Mouse (Mus musculus) hindbrain, embryonic 14.5 days (tissue): ENCODE measurements around the gene C1qtnf5. TPM values are rescaled to one million over a fixed set of nuclear protein-coding genes. Genes with fewer than 3 reads are reported as not detected.

Experiments
- ATAC-seq: fragments of 200-750 bp; cut with Nextera tagmentation; 2 replicates; pipeline ENCODE4 v1.8.0; 2017; ENCODE audit warnings: moderate number of reproducible peaks, mild to moderate bottlenecking, moderate TSS enrichment, moderate library complexity; ENCODE audit not compliant: low FRiP score
- DNase-seq: peaks from one replicate; pipeline ENCODE4 v3.0.0-alpha.2; 2015; ENCODE audit warnings: low spot score
- H3K27ac ChIP-seq: fragments of 300-500 bp; sonication (generic); 2 replicates; pipeline ENCODE4 v1.5.1; 2014; ENCODE audit warnings: mild to moderate bottlenecking, moderate library complexity
- H3K27me3 ChIP-seq: fragments of 300-500 bp; sonication (generic); 2 replicates; pipeline ENCODE4 v1.6.1; 2014; ENCODE audit warnings: mild to moderate bottlenecking, low read length, mixed read lengths; ENCODE audit not compliant: control insufficient read depth, insufficient read depth
- H3K36me3 ChIP-seq: fragments of 300-500 bp; sonication (generic); replicated peaks from 2 replicates; pipeline ENCODE4 v1.6.1; 2014; ENCODE audit not compliant: control insufficient read depth, insufficient read depth
- H3K4me1 ChIP-seq: fragments of 300-500 bp; sonication (generic); replicated peaks from 2 replicates; pipeline ENCODE4 v1.6.1; 2014; ENCODE audit warnings: antibody characterized with exemption, low read length, mixed read lengths; ENCODE audit not compliant: control insufficient read depth, insufficient read depth
- H3K4me2 ChIP-seq: fragments of 300-500 bp; sonication (generic); replicated peaks from 2 replicates; pipeline ENCODE4 v1.6.1; 2014; ENCODE audit warnings: mild to moderate bottlenecking, moderate library complexity
- H3K4me3 ChIP-seq: fragments of 300-500 bp; sonication (generic); replicated peaks from 2 replicates; pipeline ENCODE4 v1.5.1; 2014; ENCODE audit warnings: mild to moderate bottlenecking, low read length
- H3K9ac ChIP-seq: fragments of 300-500 bp; sonication (generic); 2 replicates; pipeline ENCODE4 v1.6.1; 2014
- H3K9me3 ChIP-seq: fragments of 300-500 bp; sonication (generic); 2 replicates; pipeline ENCODE4 v1.6.1; 2016; ENCODE audit warnings: low read length; ENCODE audit not compliant: control insufficient read depth
- WGBS: fragments of 180-500 bp; shearing (Covaris S2); extraction: QIAGEN DNeasy Blood & Tissue Kit; methylation state at CpG from one replicate; pipeline ENCODE4 v1.1.7; 2014; 5-methylcytosine and 5-hydroxymethylcytosine counted together
- polyA plus RNA-seq: library from polyadenylated mRNA; unstranded; fragments of >200 nt; fragmentation: Nextera tagmentation; extraction: Ambion mirVana; gene quantifications from 2 replicates; pipeline ENCODE4 v1.2.1, GENCODE M21; 2014

C1qtnf5 gene
- polyA plus RNA-seq, 1 experiment from 2014 or later, result 8.0 TPM

- WGBS, result 0% methylated on average over 56 of the region's 62 CpGs
- peak overlapping the region; percentile 42 for H3K4me3 ChIP-seq
These were observed 22.3 kb upstream of the C1qtnf5 start for GRCm38 (mm10) chr9:44084659-44085229.

GRCm38 (mm10) chr9:44085276-44085675 lies 21.8 kb upstream of the C1qtnf5 start:
- peaks cover 16% of the 10 kb centered on the region for H3K4me1 ChIP-seq
- peak overlapping the region; percentile 99 for H3K4me2 ChIP-seq
- DNase-seq (no peak), ATAC-seq (no peak)
- H3K9ac ChIP-seq, result peak overlapping the region; percentile 64
- H3K27ac ChIP-seq, result no peak overlapping the region
- H3K4me3 ChIP-seq, result peak overlapping the region; percentile 42
- peaks cover 40% of the 10 kb centered on the region for H3K27me3 ChIP-seq
- 4% methylated on average over 10 of the region's 10 CpGs for WGBS
- H3K9me3 ChIP-seq, result no peaks in the 10 kb centered on the region
- no peaks in the 10 kb centered on the region for H3K36me3 ChIP-seq

More at GRCm38 (mm10) chr9:44084659-44085229, 22.3 kb upstream of the C1qtnf5 start:
- H3K4me2 ChIP-seq, result peak overlapping the region; percentile 99
- ATAC-seq (peak; percentile 48), DNase-seq (peak; percentile 56)
- no peaks in the 10 kb centered on the region for H3K36me3 ChIP-seq
- H3K27ac ChIP-seq, result no peak overlapping the region
- no peaks in the 10 kb centered on the region for H3K9me3 ChIP-seq
- H3K9ac ChIP-seq, result peak overlapping the region; percentile 64
- H3K27me3 ChIP-seq, result peaks cover 40% of the 10 kb centered on the region
- H3K4me1 ChIP-seq, result peaks cover 16% of the 10 kb centered on the region

GRCm38 (mm10) chr9:44085741-44086665 lies 21.0 kb upstream of the C1qtnf5 start:
- Histone ChIP-seq H3K4me1 (peaks cover 16% of the 10 kb centered on the region), H3K27me3 (peaks cover 40% of the 10 kb centered on the region), H3K9me3 (no peaks in the 10 kb centered on the region), H3K27ac (no peak overlapping the region), H3K9ac (no peak overlapping the region), H3K4me3 (peak overlapping the region; percentile 42; the same call in 1 of the 2 replicates), H3K4me2 (peak overlapping the region; percentile 99; the same call in 1 of the 2 replicates), H3K36me3 (no peaks in the 10 kb centered on the region)
- ATAC-seq (no peak), DNase-seq (no peak)
- 70% methylated on average over 15 of the region's 15 CpGs for WGBS

- Histone ChIP-seq H3K27me3 (peaks cover 40% of the 10 kb centered on the region), H3K4me2 (no peak overlapping the region), H3K4me1 (peaks cover 16% of the 10 kb centered on the region), H3K9ac (no peak overlapping the region), H3K9me3 (no peaks in the 10 kb centered on the region), H3K4me3 (no peak overlapping the region), H3K27ac (no peak overlapping the region), H3K36me3 (peaks cover 8% of the 10 kb centered on the region; the same call in 1 of the 2 replicates)
- no peak for ATAC-seq
- 42% methylated on average over 10 of the region's 10 CpGs for WGBS
- no peak for DNase-seq
These were observed 20.1 kb upstream of the C1qtnf5 start for GRCm38 (mm10) chr9:44086960-44087359.

GRCm38 (mm10) chr9:44087761-44088455 lies 19.1 kb upstream of the C1qtnf5 start:
- ATAC-seq, result no peak

GRCm38 (mm10) chr9:44088877-44089608 lies 18.0 kb upstream of the C1qtnf5 start:
- Histone ChIP-seq H3K9ac (no peak overlapping the region), H3K36me3 (peaks cover 9% of the 10 kb centered on the region; the same call in 1 of the 2 replicates), H3K4me2 (no peak overlapping the region), H3K4me1 (peaks cover 14% of the 10 kb centered on the region), H3K9me3 (no peaks in the 10 kb centered on the region), H3K4me3 (no peak overlapping the region), H3K27me3 (peaks cover 31% of the 10 kb centered on the region), H3K27ac (no peak overlapping the region)
- ATAC-seq (no peak), DNase-seq (no peak)
- 70% methylated on average over 12 of the region's 12 CpGs for WGBS

More at GRCm38 (mm10) chr9:44087761-44088455, 19.1 kb upstream of the C1qtnf5 start:
- Histone ChIP-seq H3K9me3 (no peaks in the 10 kb centered on the region), H3K27ac (no peak overlapping the region), H3K27me3 (peaks cover 40% of the 10 kb centered on the region), H3K36me3 (peaks cover 9% of the 10 kb centered on the region; the same call in 1 of the 2 replicates), H3K9ac (no peak overlapping the region), H3K4me2 (no peak overlapping the region), H3K4me1 (peaks cover 16% of the 10 kb centered on the region), H3K4me3 (no peak overlapping the region)
- 20% methylated on average over 15 of the region's 15 CpGs for WGBS
- DNase-seq, result no peak

- 0 out of 2 replicates have a peak, but pooled peaks have one; percentile 47 for ATAC-seq
These were observed 13.2 kb upstream of the C1qtnf5 start for GRCm38 (mm10) chr9:44093612-44094503.

GRCm38 (mm10) chr9:44094737-44095136 lies 12.3 kb upstream of the C1qtnf5 start:
- 88% methylated on average over 3 of the region's 3 CpGs for WGBS
- Histone ChIP-seq H3K27ac (no peak overlapping the region), H3K4me3 (no peak overlapping the region), H3K36me3 (peaks cover 9% of the 10 kb centered on the region; the same call in 1 of the 2 replicates), H3K4me1 (peaks cover 5% of the 10 kb centered on the region), H3K4me2 (no peak overlapping the region), H3K27me3 (no peaks in the 10 kb centered on the region), H3K9me3 (no peaks in the 10 kb centered on the region), H3K9ac (no peak overlapping the region)
- no peak for ATAC-seq
- no peak for DNase-seq

More at GRCm38 (mm10) chr9:44093612-44094503, 13.2 kb upstream of the C1qtnf5 start:
- Histone ChIP-seq H3K9me3 (no peaks in the 10 kb centered on the region), H3K4me2 (peak overlapping the region; percentile 44), H3K9ac (0 out of 2 replicates have a peak overlapping the region, but pooled peaks have one; percentile 28), H3K36me3 (peaks cover 9% of the 10 kb centered on the region; the same call in 1 of the 2 replicates), H3K4me1 (peaks cover 5% of the 10 kb centered on the region), H3K27me3 (no peaks in the 10 kb centered on the region), H3K4me3 (peak overlapping the region; percentile 17), H3K27ac (no peak overlapping the region)
- 31% methylated on average over 24 of the region's 24 CpGs for WGBS
- peak; percentile 69 for DNase-seq
